Mouse (Mus musculus) liver, embryonic 13.5 days (tissue): ENCODE measurements around the gene Eva1c. TPM values are rescaled to one million over a fixed set of nuclear protein-coding genes. Genes with fewer than 3 reads are reported as not detected.

Experiments used
- ATAC-seq: fragments of 200-750 bp; cut with Nextera tagmentation; 2 replicates; pipeline ENCODE4 v1.8.0; 2017; ENCODE audit warnings: low read depth, mild to moderate bottlenecking, moderate number of reproducible peaks, moderate library complexity
- DNase-seq: peaks from one replicate; pipeline ENCODE4 v3.0.0; 2022
- H3K27ac ChIP-seq: fragments of 300-500 bp; sonication (generic); 2 replicates; pipeline ENCODE4 v1.5.1; 2015; ENCODE audit warnings: moderate library complexity, mild to moderate bottlenecking, inconsistent platforms
- H3K27me3 ChIP-seq: fragments of 300-500 bp; sonication (generic); 2 replicates; pipeline ENCODE4 v1.6.1; 2015; ENCODE audit warnings: mild to moderate bottlenecking, inconsistent platforms
- H3K36me3 ChIP-seq: fragments of 300-500 bp; sonication (generic); 2 replicates; pipeline ENCODE4 v1.6.1; 2015; ENCODE audit warnings: mild to moderate bottlenecking, inconsistent platforms
- H3K4me1 ChIP-seq: fragments of 300-500 bp; sonication (generic); replicated peaks from 2 replicates; pipeline ENCODE4 v1.6.1; 2015; ENCODE audit warnings: inconsistent platforms
- H3K4me2 ChIP-seq: fragments of 300-500 bp; sonication (generic); 2 replicates; pipeline ENCODE4 v1.6.1; 2015; ENCODE audit warnings: inconsistent platforms, mild to moderate bottlenecking, moderate library complexity
- H3K4me3 ChIP-seq: fragments of 300-500 bp; sonication (generic); replicated peaks from 2 replicates; pipeline ENCODE4 v1.5.1; 2015; ENCODE audit warnings: mild to moderate bottlenecking, inconsistent platforms
- H3K9ac ChIP-seq: fragments of 300-500 bp; sonication (generic); 2 replicates; pipeline ENCODE4 v1.6.1; 2015; ENCODE audit warnings: mild to moderate bottlenecking, inconsistent platforms
- H3K9me3 ChIP-seq: fragments of 300-500 bp; sonication (generic); replicated peaks from 2 replicates; pipeline ENCODE4 v1.6.1; 2016; ENCODE audit warnings: inconsistent platforms
- WGBS: fragments of 180-500 bp; shearing (Covaris S2); methylation state at CpG from one replicate; pipeline ENCODE4 v1.1.7; 2015; ENCODE audit not compliant: insufficient replicate concordance; 5-methylcytosine and 5-hydroxymethylcytosine counted together
- polyA plus RNA-seq: library from polyadenylated mRNA; unstranded; fragments of >200 nt; fragmentation: Nextera tagmentation; extraction: Ambion mirVana; gene quantifications from 2 replicates; pipeline ENCODE4 v1.2.1, GENCODE M21; 2015

The Eva1c gene
- polyA plus RNA-seq, 1 experiment from 2014 or later: 0.31 TPM

GRCm38 (mm10) chr16:90845591-90845990 is 19.1 kb downstream of the Eva1c start:
- WGBS: 75% methylated on average over 13 of the region's 13 CpGs
- H3K27me3 ChIP-seq: peaks cover 7% of the 10 kb centered on the region; the same call in 1 of the 2 replicates
- H3K4me3 ChIP-seq: no peak overlapping the region
- DNase-seq: no peak
- no peak overlapping the region for H3K27ac ChIP-seq
- H3K36me3 ChIP-seq: no peaks in the 10 kb centered on the region
- H3K4me2 ChIP-seq: no peak overlapping the region
- no peaks in the 10 kb centered on the region for H3K4me1 ChIP-seq
- ATAC-seq: no peak
- H3K9ac ChIP-seq: no peak overlapping the region
- H3K9me3 ChIP-seq: no peaks in the 10 kb centered on the region

DNA sequence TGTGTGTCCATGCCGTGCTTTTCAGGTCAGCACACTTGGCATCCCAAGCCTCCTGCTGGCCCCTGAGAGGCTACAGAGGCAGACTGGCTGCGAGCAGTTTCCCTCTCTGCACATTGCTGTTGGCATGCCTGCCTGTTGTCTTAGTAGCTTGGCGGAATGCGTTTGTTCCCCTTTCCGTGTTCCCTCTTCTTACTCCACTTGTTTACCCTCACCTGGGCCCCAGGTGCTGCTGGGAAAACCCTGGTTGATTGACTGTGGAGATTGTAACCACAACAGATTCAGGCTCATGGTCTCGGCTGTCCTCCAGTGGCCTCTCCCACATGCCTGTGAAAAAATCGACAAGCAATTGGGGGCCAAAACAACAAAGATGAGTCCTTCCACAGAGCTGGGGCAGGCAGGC is 22.2 kb downstream of the Eva1c start:
- WGBS: 60% methylated on average over 7 of the region's 7 CpGs
- H3K27me3 ChIP-seq: no peaks in the 10 kb centered on the region; the same call in 1 of the 2 replicates
- DNase-seq: no peak
- H3K4me1 ChIP-seq: no peaks in the 10 kb centered on the region
- H3K9me3 ChIP-seq: no peaks in the 10 kb centered on the region
- H3K9ac ChIP-seq: no peak overlapping the region
- H3K36me3 ChIP-seq: no peaks in the 10 kb centered on the region
- ATAC-seq: no peak
- no peak overlapping the region for H3K27ac ChIP-seq
- H3K4me3 ChIP-seq: no peak overlapping the region
- no peak overlapping the region for H3K4me2 ChIP-seq

DNA sequence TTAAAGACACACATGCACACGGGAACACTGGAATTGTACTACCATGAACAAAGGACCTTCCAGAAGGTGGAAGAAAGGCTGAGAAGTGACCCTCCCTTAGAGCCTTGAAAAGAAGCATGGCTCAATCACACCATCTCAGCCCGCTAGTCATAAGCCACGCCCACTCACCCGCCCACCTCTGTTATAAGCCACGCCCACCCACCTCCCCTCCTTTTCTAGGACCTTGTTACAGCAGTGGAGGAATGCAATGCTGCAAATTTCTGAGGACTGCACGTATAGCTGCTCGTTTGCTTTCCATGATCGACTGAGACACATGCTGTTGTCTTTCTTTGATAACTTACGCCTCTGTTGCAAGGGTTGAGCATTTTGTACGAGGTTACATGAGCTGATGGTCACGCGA is 22.7 kb downstream of the Eva1c start:
- Histone ChIP-seq H3K9ac (no peak overlapping the region), H3K4me1 (no peaks in the 10 kb centered on the region), H3K36me3 (no peaks in the 10 kb centered on the region), H3K9me3 (no peaks in the 10 kb centered on the region), H3K27me3 (no peaks in the 10 kb centered on the region; the same call in 1 of the 2 replicates), H3K27ac (no peak overlapping the region), H3K4me2 (no peak overlapping the region), H3K4me3 (no peak overlapping the region)
- DNase-seq: no peak
- 34% methylated on average over 12 of the region's 12 CpGs for WGBS
- no peak for ATAC-seq

DNA sequence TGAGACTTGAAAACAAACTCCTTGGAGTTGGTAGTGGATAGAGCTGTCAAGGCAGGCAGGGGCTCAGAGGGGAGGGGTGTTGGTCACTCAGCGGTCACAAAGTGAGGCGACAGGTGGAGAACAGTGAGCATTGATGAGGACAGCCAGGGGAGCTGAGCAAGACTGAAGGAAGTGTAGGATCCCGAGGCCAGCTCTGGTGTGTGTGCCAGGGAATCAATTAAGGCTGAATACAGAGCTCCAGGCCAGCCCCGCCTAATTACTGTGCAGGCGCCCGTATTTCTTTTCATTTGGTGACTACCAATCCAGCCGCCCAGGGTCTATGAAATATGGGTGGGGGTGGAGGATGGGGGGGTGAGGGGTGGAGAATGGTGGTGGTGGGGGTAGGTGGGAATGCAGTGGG is 24.4 kb downstream of the Eva1c start:
- no peak overlapping the region for H3K9ac ChIP-seq
- H3K27me3 ChIP-seq: peaks cover 10% of the 10 kb centered on the region; the same call in 1 of the 2 replicates
- WGBS: 61% methylated on average over 7 of the region's 7 CpGs
- no peaks in the 10 kb centered on the region for H3K36me3 ChIP-seq
- no peaks in the 10 kb centered on the region for H3K4me1 ChIP-seq
- H3K4me3 ChIP-seq: no peak overlapping the region
- ATAC-seq (no peak), DNase-seq (no peak)
- H3K4me2 ChIP-seq: no peak overlapping the region
- H3K27ac ChIP-seq: no peak overlapping the region
- no peaks in the 10 kb centered on the region for H3K9me3 ChIP-seq

DNA sequence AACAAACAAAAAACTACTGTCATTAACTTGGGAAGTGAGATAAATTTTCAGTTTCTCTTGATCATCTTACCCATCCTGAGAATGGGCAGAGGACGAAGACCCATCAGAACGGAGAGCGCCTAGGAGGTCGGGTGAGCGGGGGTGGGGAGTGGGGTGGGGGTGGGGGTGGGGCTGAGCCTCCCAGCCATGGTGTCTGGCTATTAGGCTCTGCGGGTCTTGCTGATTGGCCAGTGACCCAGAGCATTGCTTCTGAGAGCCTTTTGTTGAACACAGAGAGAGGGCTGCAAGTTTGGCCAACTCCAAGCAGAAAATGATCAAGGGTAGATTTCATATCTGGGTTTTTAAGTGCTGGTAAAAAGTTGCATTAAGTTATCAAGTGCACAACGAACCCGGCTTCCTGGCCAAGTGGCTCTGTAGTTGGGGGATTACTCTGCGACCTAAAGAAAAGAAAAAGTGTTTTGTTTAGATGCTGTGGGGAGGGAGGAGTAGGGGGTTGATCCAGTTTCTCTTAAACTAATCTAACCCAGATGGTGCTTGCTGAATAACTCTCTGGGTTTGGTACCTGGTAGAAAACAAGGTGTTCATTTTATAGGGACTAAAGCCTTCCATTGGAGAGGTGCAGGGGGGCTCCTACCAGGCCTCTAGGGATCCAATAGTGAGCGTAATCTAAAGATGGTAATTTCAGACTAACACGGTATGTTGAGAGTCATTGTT is 25.3 kb downstream of the Eva1c start:
- ATAC-seq (no peak), DNase-seq (no peak)
- H3K4me1 ChIP-seq: 0 out of 2 replicates have a peak, but pooled peaks cover 1% of the 10 kb centered on the region
- no peaks in the 10 kb centered on the region for H3K36me3 ChIP-seq
- 64% methylated on average over 11 of the region's 11 CpGs for WGBS
- no peaks in the 10 kb centered on the region for H3K9me3 ChIP-seq
- no peak overlapping the region for H3K27ac ChIP-seq
- peaks cover 10% of the 10 kb centered on the region; the same call in 1 of the 2 replicates for H3K27me3 ChIP-seq
- H3K4me3 ChIP-seq: no peak overlapping the region
- H3K9ac ChIP-seq: no peak overlapping the region
- no peak overlapping the region for H3K4me2 ChIP-seq

DNA sequence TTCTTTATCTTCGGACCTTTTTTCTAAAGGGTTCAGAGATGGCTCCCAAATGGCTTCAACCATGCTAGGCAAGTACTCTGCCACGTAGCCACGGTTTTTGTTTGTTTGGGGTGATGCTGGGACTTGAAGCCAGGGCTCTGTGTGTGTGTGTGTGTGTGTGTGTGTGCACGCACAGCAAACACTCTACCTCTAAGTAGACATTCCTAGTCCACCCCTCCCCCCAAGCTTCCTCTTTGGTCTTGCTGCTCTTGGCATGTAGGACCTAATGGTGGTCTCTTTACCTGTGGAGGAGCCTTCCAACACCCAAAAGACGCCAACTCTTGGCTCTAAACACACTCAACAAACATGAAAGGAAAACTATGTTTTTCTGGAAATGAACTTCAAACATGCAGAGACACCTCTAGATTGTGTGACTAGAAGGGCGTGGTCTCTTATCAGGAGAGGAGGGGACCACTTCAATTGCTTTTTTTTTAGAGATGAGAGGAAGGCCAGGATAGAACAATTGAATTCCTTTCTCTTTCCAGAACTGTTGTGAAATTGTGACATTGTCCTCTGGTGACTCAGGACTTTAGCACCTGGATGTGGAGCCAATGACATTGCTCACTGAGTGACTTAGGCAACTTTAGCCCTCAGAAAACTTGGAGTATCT is 30.2 kb downstream of the Eva1c start:
- H3K9me3 ChIP-seq: no peaks in the 10 kb centered on the region
- H3K4me2 ChIP-seq: no peak overlapping the region
- no peak overlapping the region for H3K4me3 ChIP-seq
- ATAC-seq (no peak), DNase-seq (no peak)
- no peaks in the 10 kb centered on the region for H3K36me3 ChIP-seq
- H3K27ac ChIP-seq: no peak overlapping the region
- H3K27me3 ChIP-seq: 0 out of 2 replicates have a peak, but pooled peaks cover 10% of the 10 kb centered on the region
- H3K9ac ChIP-seq: no peak overlapping the region
- 58% methylated on average over 6 of the region's 6 CpGs for WGBS
- 0 out of 2 replicates have a peak, but pooled peaks cover 2% of the 10 kb centered on the region for H3K4me1 ChIP-seq

DNA sequence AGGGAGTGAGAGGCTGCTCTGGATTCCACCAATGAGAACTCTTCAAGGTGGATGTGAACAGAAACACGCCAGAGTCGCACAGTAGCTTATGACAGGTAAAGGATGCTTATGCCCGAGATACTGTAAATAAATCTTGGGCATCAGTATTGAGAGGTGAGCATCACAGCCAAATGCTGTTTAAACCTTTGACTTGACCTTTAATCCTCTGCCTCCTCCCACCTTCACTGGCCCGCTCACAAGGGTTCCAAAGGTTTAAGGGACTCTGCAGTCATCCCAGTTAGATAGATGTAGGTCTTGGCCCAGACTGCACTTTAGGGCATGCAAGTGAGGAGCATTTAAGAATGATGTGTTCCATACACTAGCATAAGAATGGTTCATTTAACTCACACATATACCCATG is 31.7 kb downstream of the Eva1c start:
- ATAC-seq: no peak
- 0 out of 2 replicates have a peak, but pooled peaks cover 2% of the 10 kb centered on the region for H3K4me1 ChIP-seq
- 0 out of 2 replicates have a peak, but pooled peaks cover 10% of the 10 kb centered on the region for H3K27me3 ChIP-seq
- H3K9me3 ChIP-seq: no peaks in the 10 kb centered on the region
- H3K36me3 ChIP-seq: no peaks in the 10 kb centered on the region
- DNase-seq: no peak
- 62% methylated on average over 4 of the region's 4 CpGs for WGBS
- H3K27ac ChIP-seq: no peak overlapping the region
- H3K4me3 ChIP-seq: no peak overlapping the region
- no peak overlapping the region for H3K4me2 ChIP-seq
- no peak overlapping the region for H3K9ac ChIP-seq

DNA sequence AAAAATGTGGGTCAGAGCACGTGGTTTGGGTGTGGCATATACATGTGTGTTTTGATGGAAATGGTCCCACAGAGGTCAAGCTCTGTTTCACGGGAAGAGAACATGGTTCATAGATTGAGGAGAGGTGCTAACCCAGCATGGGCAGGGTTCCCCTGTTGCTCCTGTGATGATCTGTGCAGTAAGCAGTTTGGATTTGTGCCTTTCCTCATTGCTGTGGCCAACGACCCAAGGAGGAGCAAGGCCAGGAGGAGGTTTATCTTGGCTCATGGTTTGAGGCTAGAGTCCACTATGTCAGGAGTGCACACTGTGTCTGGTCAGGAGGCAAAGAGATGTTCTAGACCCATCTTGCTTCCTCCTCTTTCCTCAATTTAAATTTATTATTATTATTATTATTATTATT is 36.5 kb downstream of the Eva1c start:
- Histone ChIP-seq H3K27ac (no peak overlapping the region), H3K4me3 (no peak overlapping the region), H3K27me3 (peaks cover 5% of the 10 kb centered on the region; the same call in 1 of the 2 replicates), H3K9me3 (no peaks in the 10 kb centered on the region), H3K4me2 (no peak overlapping the region), H3K36me3 (no peaks in the 10 kb centered on the region), H3K4me1 (no peaks in the 10 kb centered on the region), H3K9ac (no peak overlapping the region)
- no peak for ATAC-seq
- 47% methylated on average over 3 of the region's 3 CpGs for WGBS
- no peak for DNase-seq

DNA sequence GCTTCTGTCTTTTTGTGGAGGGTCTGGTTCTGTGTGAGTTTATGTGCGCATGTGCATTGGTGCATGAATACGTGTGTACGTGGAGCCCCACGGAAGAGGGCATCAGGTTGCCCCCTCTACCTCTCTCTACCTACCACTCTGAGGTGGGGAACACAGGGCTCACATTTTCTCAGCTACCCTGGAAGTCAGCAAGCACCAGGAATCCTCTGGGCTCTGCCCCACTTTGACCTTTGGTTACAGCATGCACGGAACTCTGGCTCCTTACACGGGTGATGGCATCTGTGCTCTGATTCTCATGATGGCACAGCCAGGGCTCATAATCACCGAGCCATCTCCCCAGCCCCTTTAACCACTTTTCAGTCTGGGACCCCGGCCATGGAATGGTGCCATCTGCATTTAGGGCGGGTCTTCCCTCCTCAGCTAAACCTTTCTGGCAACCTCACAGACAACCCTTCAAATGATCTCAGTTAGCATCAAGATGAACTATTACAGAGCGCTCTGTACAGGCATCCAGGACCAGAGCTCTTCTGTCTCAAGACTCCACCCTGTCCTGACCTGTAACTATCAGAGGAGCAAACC is 37.0 kb downstream of the Eva1c start:
- H3K27me3 ChIP-seq: peaks cover 5% of the 10 kb centered on the region; the same call in 1 of the 2 replicates
- no peak for ATAC-seq
- 71% methylated on average over 10 of the region's 10 CpGs for WGBS
- no peak for DNase-seq
- no peak overlapping the region for H3K27ac ChIP-seq
- no peak overlapping the region for H3K4me2 ChIP-seq
- no peaks in the 10 kb centered on the region for H3K9me3 ChIP-seq
- H3K9ac ChIP-seq: no peak overlapping the region
- H3K36me3 ChIP-seq: no peaks in the 10 kb centered on the region
- no peak overlapping the region for H3K4me3 ChIP-seq
- no peaks in the 10 kb centered on the region for H3K4me1 ChIP-seq

DNA sequence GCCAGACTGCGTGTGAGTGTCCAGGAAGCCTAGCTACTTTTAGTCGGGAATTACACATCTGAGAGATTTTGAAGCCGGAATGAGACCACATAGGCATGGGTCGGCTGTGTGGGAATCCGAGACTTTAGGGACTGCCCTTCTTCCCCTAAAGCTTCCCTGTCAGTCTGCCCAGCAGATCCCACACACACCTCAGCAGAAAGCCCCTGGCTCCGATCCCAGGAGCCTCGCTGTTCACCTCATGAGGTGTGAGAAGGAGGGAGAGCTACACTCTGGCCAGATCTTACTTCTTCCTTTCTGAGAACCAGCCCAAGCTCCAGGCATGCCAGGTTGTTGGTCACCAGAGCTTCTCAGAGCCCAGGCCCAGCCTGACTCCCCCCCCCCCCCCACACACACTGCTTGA is 38.2 kb downstream of the Eva1c start:
- H3K9me3 ChIP-seq: no peaks in the 10 kb centered on the region
- DNase-seq: no peak
- no peak overlapping the region for H3K4me2 ChIP-seq
- no peak overlapping the region for H3K9ac ChIP-seq
- H3K36me3 ChIP-seq: no peaks in the 10 kb centered on the region
- no peak for ATAC-seq
- WGBS: 55% methylated on average over 7 of the region's 7 CpGs
- peaks cover 5% of the 10 kb centered on the region; the same call in 1 of the 2 replicates for H3K27me3 ChIP-seq
- H3K4me1 ChIP-seq: no peaks in the 10 kb centered on the region
- H3K4me3 ChIP-seq: no peak overlapping the region
- H3K27ac ChIP-seq: no peak overlapping the region

DNA sequence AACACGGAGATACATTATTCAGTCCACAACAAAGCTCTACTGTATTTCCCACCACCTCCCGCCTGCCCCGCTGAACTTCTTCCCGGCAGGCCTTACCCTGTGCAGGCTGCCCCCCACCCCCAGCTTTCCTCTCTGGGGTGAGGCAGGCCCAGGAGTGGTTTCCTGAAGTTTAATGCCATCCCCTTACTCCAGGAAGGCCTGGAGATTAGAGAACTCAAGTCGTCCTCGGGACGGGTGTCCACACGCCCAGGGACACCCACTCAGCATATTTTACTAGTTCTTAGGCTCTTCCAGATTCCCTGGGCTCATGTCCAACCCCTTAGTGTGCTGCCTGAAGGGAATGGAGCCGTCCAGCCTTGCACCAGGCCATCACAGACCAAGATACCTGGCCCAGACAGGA is 39.1 kb downstream of the Eva1c start:
- Histone ChIP-seq H3K27me3 (peaks cover 5% of the 10 kb centered on the region; the same call in 1 of the 2 replicates), H3K4me1 (no peaks in the 10 kb centered on the region), H3K36me3 (no peaks in the 10 kb centered on the region), H3K27ac (no peak overlapping the region), H3K9me3 (no peaks in the 10 kb centered on the region), H3K4me2 (no peak overlapping the region), H3K4me3 (no peak overlapping the region), H3K9ac (no peak overlapping the region)
- 51% methylated on average over 9 of the region's 9 CpGs for WGBS
- DNase-seq (no peak), ATAC-seq (peak; percentile 26; the same call in 1 of the 2 replicates)
